Mouse (Mus musculus) MEL (cell line): ENCODE data around the gene Zbtb40. TPM values are rescaled to one million over a fixed set of nuclear protein-coding genes. Genes with fewer than 3 reads are reported as not detected.

Experiments
- DNase-seq: peaks from one replicate; pipeline ENCODE4 v3.0.0; 2011; ENCODE audit warnings: low read depth, low spot score
- H3K27ac ChIP-seq: 2 replicates; pipeline ENCODE4 v1.5.1; 2012; ENCODE audit warnings: low read depth, mild to moderate bottlenecking, control low read depth, low read length, moderate library complexity; ENCODE audit not compliant: control insufficient read depth
- H3K27me3 ChIP-seq, 2 experiments: fragments of 150-350 bp in 1 of 2; sonication (generic) in 1 of 2; 2 replicates each; pipeline ENCODE4 v1.6.1; 2012; ENCODE audit warnings: low read length in 2 of 2, mild to moderate bottlenecking in 2 of 2, improper control_type of control experiment in 1 of 2, moderate library complexity in 1 of 2; ENCODE audit not compliant: insufficient read depth in 2 of 2, control insufficient read depth in 1 of 2
- H3K36me3 ChIP-seq, 2 experiments: 2 replicates each; pipeline ENCODE4 v1.6.1; 2012 to 2014; ENCODE audit warnings: low read length in 2 of 2, improper control_type of control experiment in 1 of 2, inconsistent platforms in 1 of 2, mild to moderate bottlenecking in 1 of 2; ENCODE audit not compliant: insufficient read depth in 2 of 2, control insufficient read depth in 1 of 2
- H3K4me1 ChIP-seq, 2 experiments: fragments of 150-350 bp in 1 of 2; sonication (generic) in 1 of 2; 2 replicates each; pipeline ENCODE4 v1.6.1; 2012; ENCODE audit warnings: low read length in 2 of 2, improper control_type of control experiment in 1 of 2, mild to moderate bottlenecking in 1 of 2; ENCODE audit not compliant: insufficient read depth in 2 of 2, control insufficient read depth in 1 of 2
- H3K4me3 ChIP-seq, 2 experiments: fragments of 150-350 bp in 1 of 2; sonication (generic) in 1 of 2; 2 replicates each; pipeline ENCODE4 v1.5.1; 2012; ENCODE audit warnings: low read depth in 2 of 2, low read length in 2 of 2, mild to moderate bottlenecking in 2 of 2, moderate library complexity in 2 of 2, control low read depth in 1 of 2, improper control_type of control experiment in 1 of 2; ENCODE audit not compliant: control insufficient read depth in 1 of 2, insufficient read depth in 1 of 2
- H3K79me2 ChIP-seq: 2 replicates; pipeline ENCODE4 v1.6.1; 2012; ENCODE audit warnings: mild to moderate bottlenecking, low read length, moderate library complexity; ENCODE audit not compliant: control insufficient read depth, poor library complexity, insufficient read depth
- H3K9ac ChIP-seq: 2 replicates; pipeline ENCODE4 v1.6.1; 2012; ENCODE audit warnings: low read depth, mild to moderate bottlenecking, control low read depth, low read length, moderate library complexity; ENCODE audit not compliant: control insufficient read depth, poor library complexity, severe bottlenecking
- H3K9me3 ChIP-seq: fragments of 150-350 bp; sonication (generic); replicated peaks from 2 replicates; pipeline ENCODE4 v1.6.1; 2012; ENCODE audit warnings: mild to moderate bottlenecking, low read length, improper control_type of control experiment, moderate library complexity; ENCODE audit not compliant: insufficient read depth
- CHD1 ChIP-seq: IDR thresholded peaks from 2 replicates; pipeline ENCODE4 v1.6.1; 2012; ENCODE audit warnings: low read depth, mild to moderate bottlenecking, inconsistent platforms, low read length, improper control_type of control experiment
- CHD2 ChIP-seq: IDR thresholded peaks from 2 replicates; pipeline ENCODE4 v1.6.1; 2011; ENCODE audit warnings: low read length, improper control_type of control experiment
- CTCF ChIP-seq, 3 experiments: IDR thresholded peaks in 2 of 3; conservative IDR thresholded peaks in 1 of 3; 2 replicates each; pipeline ENCODE4 v1.5.1; 2011 to 2012; ENCODE audit warnings: low read length in 3 of 3, low read depth in 2 of 3, mild to moderate bottlenecking in 2 of 3, improper control_type of control experiment in 1 of 3, inconsistent platforms in 1 of 3, mixed read lengths in 1 of 3, moderate library complexity in 1 of 3; ENCODE audit not compliant: control insufficient read depth in 1 of 3, insufficient read depth in 1 of 3, poor library complexity in 1 of 3, severe bottlenecking in 1 of 3
- E2F4 ChIP-seq: IDR thresholded peaks from 2 replicates; pipeline ENCODE4 v1.6.1; 2011; ENCODE audit warnings: low read depth, low read length, improper control_type of control experiment, borderline replicate concordance
- ELF1 ChIP-seq: IDR thresholded peaks from 2 replicates; pipeline ENCODE4 v1.6.1; 2014; ENCODE audit warnings: low read depth, mild to moderate bottlenecking, inconsistent platforms, low read length, improper control_type of control experiment, moderate library complexity
- ETS1 ChIP-seq: IDR thresholded peaks from 2 replicates; pipeline ENCODE4 v1.6.1; 2012; ENCODE audit warnings: low read depth, mild to moderate bottlenecking, inconsistent platforms, low read length, improper control_type of control experiment, moderate library complexity
- HCFC1 ChIP-seq: IDR thresholded peaks from 2 replicates; pipeline ENCODE4 v1.6.1; 2012; ENCODE audit warnings: low read depth, mild to moderate bottlenecking, inconsistent platforms, low read length, improper control_type of control experiment, moderate library complexity
- JUND ChIP-seq: IDR thresholded peaks from 2 replicates; pipeline ENCODE4 v1.6.1; 2011; ENCODE audit warnings: low read depth, mild to moderate bottlenecking, improper control_type of control experiment, low read length
- MAFK ChIP-seq: IDR thresholded peaks from 2 replicates; pipeline ENCODE4 v1.6.1; 2011; ENCODE audit warnings: low read depth, mild to moderate bottlenecking, low read length, improper control_type of control experiment, borderline replicate concordance
- MAZ ChIP-seq: IDR thresholded peaks from 2 replicates; pipeline ENCODE4 v1.6.1; 2012; ENCODE audit warnings: low read depth, mild to moderate bottlenecking, inconsistent platforms, low read length, improper control_type of control experiment
- MEF2A ChIP-seq: IDR thresholded peaks from 2 replicates; pipeline ENCODE4 v1.6.1; 2014; ENCODE audit warnings: low read depth, mild to moderate bottlenecking, inconsistent platforms, low read length, improper control_type of control experiment; ENCODE audit not compliant: poor library complexity, insufficient replicate concordance, severe bottlenecking; ENCODE audit errors: extremely low read depth
- MYB ChIP-seq: IDR thresholded peaks from 2 replicates; pipeline ENCODE4 v1.6.1; 2011; ENCODE audit warnings: mild to moderate bottlenecking, low read depth, low read length, improper control_type of control experiment
- MYC ChIP-seq: IDR thresholded peaks from 2 replicates; pipeline ENCODE4 v1.6.1; 2011; ENCODE audit warnings: low read depth, mild to moderate bottlenecking, low read length, improper control_type of control experiment, moderate library complexity
- NELFE ChIP-seq: IDR thresholded peaks from 2 replicates; pipeline ENCODE4 v1.6.1; 2011; ENCODE audit warnings: low read depth, low read length, improper control_type of control experiment
- POLR2A ChIP-seq, 2 experiments: IDR thresholded peaks; 2 replicates each; pipeline ENCODE4 v1.6.1; 2011 to 2012; ENCODE audit warnings: low read length in 2 of 2, mild to moderate bottlenecking in 2 of 2, control low read depth in 1 of 2, improper control_type of control experiment in 1 of 2, low read depth in 1 of 2, moderate library complexity in 1 of 2; ENCODE audit not compliant: control insufficient read depth in 1 of 2, insufficient read depth in 1 of 2, poor library complexity in 1 of 2
- POLR2AphosphoS5 ChIP-seq: IDR thresholded peaks from 2 replicates; pipeline ENCODE4 v1.6.1; 2012; ENCODE audit warnings: low read depth, borderline replicate concordance, mild to moderate bottlenecking, inconsistent platforms, low read length, moderate library complexity, mixed read lengths
- RAD21 ChIP-seq: IDR thresholded peaks from 2 replicates; pipeline ENCODE4 v1.6.1; 2011; ENCODE audit warnings: mild to moderate bottlenecking, low read depth, low read length, improper control_type of control experiment
- RCOR1 ChIP-seq: IDR thresholded peaks from 2 replicates; pipeline ENCODE4 v1.6.1; 2012; ENCODE audit warnings: low read depth, mild to moderate bottlenecking, inconsistent platforms, low read length, improper control_type of control experiment
- SIN3A ChIP-seq: IDR thresholded peaks from 2 replicates; pipeline ENCODE4 v1.6.1; 2012; ENCODE audit warnings: low read length, improper control_type of control experiment, inconsistent platforms
- SMC3 ChIP-seq: IDR thresholded peaks from 2 replicates; pipeline ENCODE4 v1.6.1; 2011; ENCODE audit warnings: low read depth, low read length, improper control_type of control experiment
- UBTF ChIP-seq: IDR thresholded peaks from 2 replicates; pipeline ENCODE4 v1.6.1; 2012; ENCODE audit warnings: low read depth, mild to moderate bottlenecking, inconsistent platforms, low read length, improper control_type of control experiment, moderate library complexity, borderline replicate concordance; ENCODE audit not compliant: insufficient read depth
- USF1 ChIP-seq: IDR thresholded peaks from 2 replicates; pipeline ENCODE4 v1.6.1; 2014; ENCODE audit warnings: low read depth, mild to moderate bottlenecking, inconsistent platforms, low read length, improper control_type of control experiment, moderate library complexity
- USF2 ChIP-seq, 2 experiments: IDR thresholded peaks; 2 replicates each; pipeline ENCODE4 v1.6.1; 2011 to 2012; ENCODE audit warnings: improper control_type of control experiment in 2 of 2, low read length in 2 of 2, borderline replicate concordance in 1 of 2, inconsistent platforms in 1 of 2, low read depth in 1 of 2, mild to moderate bottlenecking in 1 of 2; ENCODE audit not compliant: insufficient read depth in 1 of 2
- ZC3H11A ChIP-seq: IDR thresholded peaks from 2 replicates; pipeline ENCODE4 v1.6.1; 2012; ENCODE audit warnings: low read depth, mild to moderate bottlenecking, inconsistent platforms, low read length, improper control_type of control experiment
- ZKSCAN1 ChIP-seq: IDR thresholded peaks from 2 replicates; pipeline ENCODE4 v1.6.1; 2012; ENCODE audit warnings: low read depth, mild to moderate bottlenecking, inconsistent platforms, low read length, improper control_type of control experiment, moderate library complexity
- ZMIZ1 ChIP-seq: IDR thresholded peaks from 2 replicates; pipeline ENCODE4 v1.6.1; 2012; ENCODE audit warnings: low read depth, mild to moderate bottlenecking, inconsistent platforms, low read length, improper control_type of control experiment, moderate library complexity
- polyA plus RNA-seq, 2 experiments: library from polyadenylated mRNA; stranded (reverse) in 1 of 2; unstranded in 1 of 2; fragments of >175 nt in 1 of 2; fragments of >200 nt in 1 of 2; gene quantifications; 2 replicates each; pipeline versions ENCODE4 v1.2.1 to v1.2.4; 2012; ENCODE audit warnings: low replicate concordance in 2 of 2, low read depth in 1 of 2; ENCODE audit not compliant: insufficient read length in 2 of 2, insufficient read depth in 1 of 2, missing spikeins in 1 of 2
- total RNA-seq: library from RNA; depleted of rRNA; stranded (reverse); fragments of 300-350 nt; gene quantifications from 2 replicates; pipeline ENCODE4 v1.2.3, GENCODE M21; 2012

Zbtb40 gene
- total and polyA plus RNA-seq, 3 experiments, result 9.6 to 14.4 TPM; not detected in 1

- TF ChIP-seq JUND (no peak), CHD2 (no peak), MYC (no peak), POLR2AphosphoS5 (no peak), RCOR1 (no peak), HCFC1 (no peak), USF2 (IDR thresholded peaks at IDR 0.05; ENCODE audit: borderline replicate concordance in 1 of 2, insufficient read depth in 1 of 2, low read depth in 1 of 2, low read length in 2 of 2) (no peak), MYB (no peak), CHD1 (no peak), E2F4 (no peak), SMC3 (no peak), CTCF (IDR thresholded peaks at IDR 0.05 in 2 of 3, conservative IDR thresholded peaks at IDR 0.05 in 1 of 3; ENCODE audit: control insufficient read depth in 1 of 3, insufficient read depth in 1 of 3, low read depth in 2 of 3, low read length in 3 of 3, poor library complexity in 1 of 3, severe bottlenecking in 1 of 3) (no peak), MEF2A (no peak), MAFK (no peak), ZC3H11A (no peak), RAD21 (no peak), ZMIZ1 (no peak)
- TF ChIP-seq, all 39 proteins: peak for 0
- no peaks in the 10 kb centered on the region for H3K9me3 ChIP-seq
- H3K4me3 ChIP-seq, result no peak overlapping the region
- H3K36me3 ChIP-seq, result no peaks in the 10 kb centered on the region
- DNase-seq, result no peak
- H3K4me1 ChIP-seq, result no peaks in the 10 kb centered on the region
- no peaks in the 10 kb centered on the region for H3K79me2 ChIP-seq
- no peaks in the 10 kb centered on the region for H3K27me3 ChIP-seq
- H3K9ac ChIP-seq, result no peak overlapping the region
- H3K27ac ChIP-seq, result no peak overlapping the region
Measured at GRCm38 (mm10) chr4:136966493-136967390, 81.9 kb downstream of the Zbtb40 start.

DNA sequence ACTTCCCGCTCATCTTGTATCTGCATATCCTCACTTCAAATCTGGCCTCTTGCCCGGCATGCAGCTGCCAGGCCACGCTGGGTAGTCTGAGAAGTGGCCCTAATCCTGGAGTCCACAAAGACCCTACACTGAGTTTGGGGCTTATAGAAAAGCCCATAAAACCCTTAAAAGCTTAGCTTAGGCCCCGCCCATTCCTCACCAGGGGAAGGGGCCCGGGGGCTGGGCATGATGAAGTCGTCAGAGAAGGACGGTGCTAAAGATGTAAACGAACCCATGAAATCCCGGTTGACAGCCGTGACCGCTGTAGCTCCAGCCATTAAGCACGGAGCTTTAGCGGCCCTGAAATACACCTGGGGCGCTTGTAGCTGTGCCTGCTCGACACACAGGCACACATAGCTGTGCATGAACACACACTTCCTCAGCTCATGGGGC is 83.6 kb downstream of the Zbtb40 start:
- no peak overlapping the region for H3K9ac ChIP-seq
- TF ChIP-seq MAZ (no peak), ZC3H11A (no peak), POLR2A (IDR thresholded peaks at IDR 0.05; ENCODE audit: control insufficient read depth in 1 of 2, insufficient read depth in 1 of 2, low read depth in 1 of 2, low read length in 2 of 2, poor library complexity in 1 of 2) (no peak), ELF1 (no peak), CHD2 (no peak), E2F4 (no peak), ETS1 (no peak), MAFK (no peak), CHD1 (no peak), HCFC1 (no peak), UBTF (no peak), ZKSCAN1 (no peak), POLR2AphosphoS5 (no peak), MYB (no peak), SIN3A (no peak), USF1 (no peak), NELFE (no peak), SMC3 (no peak)
- H3K4me3 ChIP-seq, result no peak overlapping the region
- DNase-seq, result no peak
- H3K36me3 ChIP-seq, result no peaks in the 10 kb centered on the region
- no peaks in the 10 kb centered on the region for H3K79me2 ChIP-seq
- H3K9me3 ChIP-seq, result no peaks in the 10 kb centered on the region
- no peak overlapping the region for H3K27ac ChIP-seq
- no peaks in the 10 kb centered on the region for H3K27me3 ChIP-seq
- no peaks in the 10 kb centered on the region for H3K4me1 ChIP-seq
